Mouse (Mus musculus): Measurements from ENCODE around the gene Clpp. TPM values are rescaled to one million over a fixed set of nuclear protein-coding genes. Genes with fewer than 3 reads are reported as not detected.

The Clpp gene
- 228 and 229 TPM in 2 replicates for polyA plus RNA-seq (2021; fragmentation: Nextera tagmentation)
- long read RNA-seq, experiment 1, transcript Clpp-201 (6 exons, 983 nt), result major isoform, 131 of 154 reads
- long read RNA-seq, experiment 1, partial matches to known transcripts, result 11 of 154 reads
- long read RNA-seq, experiment 1, other reads (novel, unspliced or antisense), result 12 of 154 reads
- long read RNA-seq, experiment 2, transcript Clpp-201 (6 exons, 983 nt), result major isoform, 76 of 90 reads
- long read RNA-seq, experiment 2, partial matches to known transcripts, result 3 of 90 reads
- long read RNA-seq, experiment 2, other reads (novel, unspliced or antisense), result 11 of 90 reads

DNA sequence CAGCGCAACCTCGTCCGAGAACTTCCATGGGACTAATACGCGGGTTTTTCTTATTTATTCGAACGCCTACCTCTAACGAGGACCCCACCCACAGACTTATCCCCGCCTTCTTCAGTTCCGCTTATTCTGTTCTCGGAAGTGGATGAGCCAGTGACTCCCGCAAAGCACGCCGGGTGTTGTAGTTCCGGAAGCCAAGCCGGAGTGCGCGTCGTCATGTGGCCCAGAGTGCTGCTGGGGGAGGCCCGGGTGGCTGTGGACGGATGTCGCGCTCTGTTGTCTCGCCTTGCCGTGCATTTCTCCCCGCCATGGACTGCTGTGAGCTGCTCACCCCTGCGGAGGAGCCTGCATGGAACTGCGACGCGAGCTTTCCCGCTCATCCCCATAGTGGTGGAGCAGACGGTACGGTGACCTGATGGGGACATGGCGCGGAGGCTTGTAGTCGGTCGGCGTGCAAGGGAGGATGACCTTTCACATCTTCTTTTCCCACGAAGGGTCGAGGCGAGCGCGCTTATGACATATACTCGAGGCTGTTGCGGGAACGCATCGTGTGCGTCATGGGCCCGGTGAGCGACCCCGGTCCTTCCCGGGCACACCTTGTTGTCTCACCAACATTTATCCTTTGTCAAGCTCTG, at the start of gene Clpp:
Gene Clpp, plus strand, starts transcription at position 191 of the 632 bp plus-strand sequence.

DNA sequence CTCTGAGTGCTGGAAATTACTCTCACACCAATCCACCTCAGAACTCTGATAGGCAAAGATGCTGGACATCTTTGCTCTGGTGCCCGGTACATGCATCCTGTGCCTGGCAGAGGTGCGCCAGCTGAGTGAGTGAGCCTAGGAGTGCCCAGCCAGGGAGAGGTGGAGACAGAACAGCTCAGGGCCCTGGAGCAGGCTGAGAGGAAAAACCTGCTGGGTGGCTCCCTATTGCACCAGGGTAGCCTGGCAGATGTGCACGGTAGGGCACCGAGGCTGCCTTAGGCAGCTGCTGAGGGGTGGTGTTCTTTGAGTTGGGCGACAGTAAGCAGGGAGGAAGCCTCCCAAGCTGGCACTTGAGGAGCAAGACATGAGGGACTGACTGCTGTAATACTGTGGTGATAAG, 8.1 kb upstream of the Clpp start, which contains the start of gene Acer1:
Gene Acer1, minus strand, starts transcription at position 114 of the 400 bp plus-strand sequence.

DNA sequence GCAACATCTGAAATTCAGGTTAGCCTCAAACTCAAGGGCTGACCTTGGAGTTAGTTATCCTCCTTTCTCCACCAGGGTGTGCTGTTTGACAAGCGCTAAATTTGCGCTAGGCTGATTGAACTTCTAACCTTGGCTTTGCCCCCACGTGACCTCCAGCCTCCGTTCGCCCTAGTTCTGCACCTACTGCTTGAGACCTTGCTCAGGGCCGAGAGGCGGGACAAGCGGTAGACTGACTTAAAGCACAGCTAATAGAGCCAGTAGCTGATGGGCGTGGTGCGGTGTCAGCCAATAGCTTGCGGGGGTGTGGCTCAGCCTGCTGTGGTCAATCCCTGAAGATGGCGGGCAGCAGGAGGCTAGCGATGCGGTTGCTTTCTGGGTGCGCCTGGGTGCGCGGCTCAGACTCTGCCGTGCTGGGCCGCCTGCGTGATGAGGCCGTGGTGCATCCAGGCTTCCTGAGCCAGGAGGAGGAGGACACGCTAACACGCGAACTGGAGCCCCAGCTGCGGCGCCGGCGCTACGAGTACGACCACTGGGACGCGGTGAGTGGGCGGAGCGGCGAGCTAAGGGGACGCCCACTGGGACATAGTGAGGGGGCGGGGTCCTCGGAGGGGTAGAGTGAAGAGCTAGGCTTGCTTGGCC, 7.0 kb downstream of the Clpp start, which contains the start of gene Alkbh7:
Gene Alkbh7, plus strand, starts transcription at position 311 of the 639 bp plus-strand sequence.

DNA sequence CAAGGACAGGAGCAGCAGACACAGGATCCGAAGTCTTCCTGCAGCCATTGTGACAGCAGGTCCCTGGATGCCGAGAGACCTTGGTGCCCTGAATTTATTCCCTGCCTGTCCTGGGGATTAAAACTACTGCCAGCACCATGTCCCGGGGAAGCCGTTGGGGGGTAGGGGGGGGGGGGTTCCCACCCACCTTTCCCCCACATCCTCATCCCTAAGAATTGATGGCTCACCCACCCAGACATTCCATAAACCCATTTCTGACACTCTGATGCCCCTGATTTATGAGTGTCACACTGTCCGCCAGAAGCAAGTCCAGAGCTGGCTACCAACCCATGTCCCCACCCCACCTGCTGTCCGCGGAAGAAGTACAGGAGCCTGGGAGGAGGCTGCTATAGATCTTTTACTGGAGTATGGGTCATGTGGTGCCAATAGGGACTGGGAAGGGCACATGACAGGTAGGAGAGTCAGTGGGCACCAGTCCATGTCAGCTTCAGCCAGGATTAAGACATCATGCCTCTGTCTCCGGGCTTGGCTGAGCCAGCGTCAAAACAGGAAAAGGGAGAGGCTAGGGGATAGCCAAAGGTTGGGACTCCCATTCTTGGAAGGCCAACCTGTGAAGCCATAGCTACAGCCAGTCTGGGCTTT, 10.0 kb downstream of the Clpp start, which contains the start of gene Pspn:
Gene Pspn, minus strand, starts transcription at position 51 of the 642 bp plus-strand sequence.

DNA sequence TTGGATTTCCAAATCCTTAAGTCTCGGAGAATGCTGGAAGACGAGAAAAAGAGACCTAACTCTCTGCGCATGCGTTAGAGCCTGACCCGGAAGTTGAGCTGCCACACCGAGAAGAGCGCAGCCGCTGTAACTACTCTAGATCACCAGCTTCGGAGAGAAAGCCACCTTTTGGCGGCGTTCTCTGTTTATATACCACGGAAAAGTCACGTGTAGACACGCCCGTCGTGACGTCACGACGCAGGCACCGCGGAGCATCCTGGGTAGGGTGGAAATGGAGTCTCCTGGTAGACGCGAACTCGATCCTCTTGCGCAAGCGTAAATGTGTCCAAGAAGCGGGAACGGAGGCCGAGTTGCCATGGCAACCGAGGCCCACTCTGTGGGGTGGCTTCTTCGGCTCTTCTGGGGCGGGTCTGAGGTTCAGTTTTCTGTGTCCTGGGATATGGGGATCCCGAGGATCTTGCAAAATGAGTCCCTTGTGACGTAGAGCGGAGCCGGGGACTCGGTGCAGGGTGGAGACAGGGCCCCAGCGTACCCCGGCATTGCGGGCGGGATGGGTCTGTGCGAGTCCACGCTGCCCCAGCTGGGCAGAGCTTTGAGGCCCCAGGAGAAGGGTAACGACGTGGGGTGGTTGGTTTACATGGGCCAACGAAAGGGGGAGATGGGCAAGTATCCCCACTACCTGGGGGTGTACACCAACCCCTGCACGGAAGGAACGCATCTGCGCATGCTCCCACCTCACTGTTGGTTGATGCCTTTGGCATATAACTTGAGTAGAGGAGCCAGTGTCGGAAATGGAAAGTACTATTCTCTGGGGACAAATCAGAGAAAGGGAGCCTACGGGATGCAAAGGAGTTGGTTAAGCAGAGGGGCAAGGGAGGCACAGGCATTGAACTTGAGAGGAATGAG, 21.4 kb downstream of the Clpp start, which contains the start of the genes Gtf2f1 and Gm17949:
Gene Gtf2f1, minus strand, starts transcription at position 53 of the 906 bp plus-strand sequence.
Gene Gm17949, plus strand, starts transcription at position 234 of the 906 bp plus-strand sequence.

DNA sequence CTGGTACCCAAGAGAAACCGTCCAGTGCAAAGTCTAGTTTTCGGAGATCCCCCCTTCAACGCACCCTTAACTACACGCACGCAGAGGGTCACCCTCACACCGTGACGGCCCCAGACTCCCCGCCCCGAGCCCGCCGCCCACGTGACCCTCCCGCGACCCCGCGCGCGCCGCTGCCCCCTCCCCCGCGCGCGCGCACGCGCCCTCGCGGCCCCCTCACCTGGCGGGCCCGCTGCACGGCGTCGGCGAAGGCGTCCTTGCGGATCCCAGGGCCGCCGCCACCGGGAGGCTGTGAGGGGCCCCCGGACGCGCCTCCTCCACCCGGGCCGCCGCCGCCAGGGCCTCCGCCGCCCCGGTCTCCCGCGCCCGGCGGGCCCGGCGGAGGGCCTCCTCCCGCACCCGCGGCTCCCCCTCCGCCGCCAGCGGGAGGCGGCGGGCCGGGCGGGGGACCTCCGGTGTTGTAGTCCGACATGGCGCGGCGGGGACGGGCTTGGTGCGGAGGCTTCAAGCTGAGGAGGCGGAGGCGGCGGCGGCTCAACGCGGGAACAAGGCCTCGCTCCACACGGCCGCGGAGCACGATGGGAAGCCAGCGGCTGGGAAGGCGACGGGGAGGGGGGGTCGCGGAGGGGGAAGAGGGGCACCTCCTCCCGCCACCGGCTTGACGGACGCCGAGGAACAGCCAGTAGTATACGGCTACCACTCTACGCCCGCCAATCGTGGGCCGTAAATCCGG, 41.0 kb downstream of the Clpp start, which contains the start of gene Khsrp:
Gene Khsrp, minus strand, starts transcription at position 592 of the 730 bp plus-strand sequence.

DNA sequence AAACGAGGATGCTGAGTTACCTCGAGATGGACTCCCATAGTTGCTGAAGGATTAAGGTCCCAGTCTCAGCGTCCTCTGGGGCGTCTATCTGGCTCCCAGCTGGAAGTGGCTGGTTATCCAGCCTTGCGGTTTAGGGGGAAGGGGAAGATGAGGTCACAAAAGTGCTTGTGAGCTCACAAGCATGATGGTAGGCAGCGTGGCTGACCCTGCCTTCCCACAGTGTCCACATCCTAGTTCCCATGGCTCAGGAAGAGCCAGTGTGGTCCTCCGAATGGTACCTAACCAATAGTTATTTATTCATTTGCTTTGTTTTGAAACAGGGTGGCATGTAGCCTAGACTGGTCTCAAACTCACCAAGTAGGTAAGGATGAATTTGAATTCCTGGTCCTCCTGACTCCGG, 51.4 kb downstream of the Clpp start, which contains the start of gene Slc25a41:
Gene Slc25a41, minus strand, starts transcription at position 101 of the 400 bp plus-strand sequence.

Other genes starting within 250 kb of the Clpp start
- gene Nrtn, start 232.8 kb upstream of the Clpp start, polyA plus RNA-seq (2021; fragmentation: Nextera tagmentation), result 4.1 and 4.4 TPM in 2 replicates
- gene Dus3l, start 225.5 kb upstream of the Clpp start, polyA plus RNA-seq (2021; fragmentation: Nextera tagmentation), result 22.2 and 22.6 TPM in 2 replicates
- 0.14 TPM in 1 of 2 replicates, not detected in the other for gene Prr22, start 220.1 kb upstream of the Clpp start, polyA plus RNA-seq (2021; fragmentation: Nextera tagmentation)
- gene Rfx2, start 159.3 kb upstream of the Clpp start, polyA plus RNA-seq (2021; fragmentation: Nextera tagmentation), result 1.8 and 2.1 TPM in 2 replicates
- gene Acsbg2, start 115.9 kb upstream of the Clpp start, polyA plus RNA-seq (2021; fragmentation: Nextera tagmentation), result not detected in 2 replicates
- gene 1700061G19Rik, start 114.8 kb upstream of the Clpp start, polyA plus RNA-seq (2021; fragmentation: Nextera tagmentation), result 0.15 and 0.34 TPM in 2 replicates
- 7.0 and 7.7 TPM in 2 replicates for gene Mllt1, start 54.9 kb upstream of the Clpp start, polyA plus RNA-seq (2021; fragmentation: Nextera tagmentation)
- gene Acer1, start 8.2 kb upstream of the Clpp start, polyA plus RNA-seq (2021; fragmentation: Nextera tagmentation), result not detected in 2 replicates
- 58.9 and 60.0 TPM in 2 replicates for gene Alkbh7, start 7.0 kb downstream of the Clpp start, polyA plus RNA-seq (2021; fragmentation: Nextera tagmentation)
- gene Pspn, start 9.7 kb downstream of the Clpp start, polyA plus RNA-seq (2021; fragmentation: Nextera tagmentation), result not detected in 2 replicates
- 70.4 and 72.9 TPM in 2 replicates for gene Gtf2f1, start 21.0 kb downstream of the Clpp start, polyA plus RNA-seq (2021; fragmentation: Nextera tagmentation)
- gene Gm17949, start 21.2 kb downstream of the Clpp start, polyA plus RNA-seq (2021; fragmentation: Nextera tagmentation), result 0.15 TPM in 1 of 2 replicates, not detected in the other
- gene Khsrp, start 41.2 kb downstream of the Clpp start, polyA plus RNA-seq (2021; fragmentation: Nextera tagmentation), result 3.2 and 3.4 TPM in 2 replicates
- not detected in 2 replicates for gene Slc25a41, start 51.3 kb downstream of the Clpp start, polyA plus RNA-seq (2021; fragmentation: Nextera tagmentation)
- 1.5 and 8.4 TPM in 2 replicates for gene Crb3, start 68.8 kb downstream of the Clpp start, polyA plus RNA-seq (2021; fragmentation: Nextera tagmentation)
- 37.6 and 49.0 TPM in 2 replicates for gene Slc25a23, start 69.6 kb downstream of the Clpp start, polyA plus RNA-seq (2021; fragmentation: Nextera tagmentation)
- 0.68 and 1.0 TPM in 2 replicates for gene Dennd1c, start 88.2 kb downstream of the Clpp start, polyA plus RNA-seq (2021; fragmentation: Nextera tagmentation)
- gene Tubb4a, start 97.5 kb downstream of the Clpp start, polyA plus RNA-seq (2021; fragmentation: Nextera tagmentation), result 597 and 759 TPM in 2 replicates
- 0.63 and 1.1 TPM in 2 replicates for gene Tnfsf9, start 115.0 kb downstream of the Clpp start, polyA plus RNA-seq (2021; fragmentation: Nextera tagmentation)
- gene Cd70, start 159.5 kb downstream of the Clpp start, polyA plus RNA-seq (2021; fragmentation: Nextera tagmentation), result 0.46 and 0.78 TPM in 2 replicates
- gene Tnfsf14, start 203.9 kb downstream of the Clpp start, polyA plus RNA-seq (2021; fragmentation: Nextera tagmentation), result not detected in 2 replicates
- gene C3, start 237.8 kb downstream of the Clpp start, polyA plus RNA-seq (2021; fragmentation: Nextera tagmentation), result 0.72 and 1.1 TPM in 2 replicates